Mouse (Mus musculus) brain, embryonic 18.5 days (tissue): ENCODE measurements at regions not wholly inside any gene's neighbourhood (a gene's known extent, or its start where the extent isn't known, plus 50 kb on each side); places are given as distances from the start of the nearest gene placed in this dataset.
A peak's percentile ranks its signal among the peaks of the same experiment; 100 is the strongest.

Experiments used
- DNase-seq: peaks from one replicate; pipeline ENCODE4 v3.0.0-alpha.2; 2012; ENCODE audit warnings: low read depth, low spot score

DNA sequence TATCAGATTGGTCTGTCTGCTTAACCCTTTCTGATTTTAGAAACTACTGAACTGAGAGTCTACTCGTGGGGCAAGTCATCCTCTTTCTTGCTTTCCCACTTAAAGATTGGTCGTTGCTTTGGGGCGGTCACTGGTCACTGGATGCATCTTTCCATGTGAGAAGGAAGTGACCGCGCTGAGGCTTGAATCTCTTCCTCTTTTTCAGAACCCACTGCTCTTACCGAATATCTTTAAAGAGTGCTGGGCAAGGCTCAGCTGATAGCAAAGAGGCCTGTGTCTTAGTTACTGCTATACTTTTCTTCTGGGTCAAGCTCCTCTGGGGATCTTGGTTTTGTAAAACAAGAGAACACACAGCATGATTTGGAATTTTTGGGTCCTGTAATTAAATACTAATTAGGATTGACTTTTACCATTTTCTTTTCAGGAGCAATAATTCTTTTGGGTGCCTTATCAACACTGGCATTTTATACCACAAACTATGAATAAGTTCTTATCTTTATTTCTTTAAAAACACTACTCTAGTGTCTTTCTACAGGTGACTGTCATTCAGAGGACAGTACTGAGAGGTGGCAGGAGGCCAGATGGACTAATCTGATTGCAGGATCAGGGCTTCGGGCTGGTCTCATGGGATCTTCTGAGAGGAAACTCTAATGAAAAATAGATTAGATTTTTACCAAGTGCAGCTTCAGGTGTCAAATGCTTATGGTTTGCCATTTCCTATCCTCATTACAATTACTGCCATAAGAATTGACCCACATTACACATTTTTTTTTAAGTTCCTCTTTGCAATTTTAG is 114.6 kb upstream of the Tom1l1 start:
- DNase-seq, result no peak

GRCm38 (mm10) chr11:90797577-90797976 is 109.4 kb upstream of the Tom1l1 start:
- no peak for DNase-seq

DNA sequence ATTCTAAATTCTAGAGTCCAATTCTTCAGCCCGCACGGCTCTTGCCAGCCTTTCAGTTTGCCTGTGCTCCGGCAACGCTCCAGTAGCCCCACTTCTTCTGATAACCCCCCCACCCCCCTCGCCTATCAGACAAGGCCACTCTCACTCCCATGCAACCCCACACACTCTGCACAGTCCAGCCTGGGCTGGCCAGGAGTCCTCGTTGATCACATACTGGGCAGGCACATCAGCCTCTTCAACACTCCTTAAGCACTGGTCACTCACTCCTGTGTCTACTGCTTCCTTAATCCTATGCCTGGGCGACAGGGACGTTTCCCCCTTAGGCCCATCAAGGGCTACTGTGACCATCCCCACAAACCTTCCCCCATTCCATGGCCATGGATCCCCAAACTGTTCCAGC is 95.4 kb upstream of the Tom1l1 start:
- no peak for DNase-seq

- no peak for DNase-seq
These were observed 94.8 kb upstream of the Tom1l1 start for GRCm38 (mm10) chr11:90782975-90783374.

DNA sequence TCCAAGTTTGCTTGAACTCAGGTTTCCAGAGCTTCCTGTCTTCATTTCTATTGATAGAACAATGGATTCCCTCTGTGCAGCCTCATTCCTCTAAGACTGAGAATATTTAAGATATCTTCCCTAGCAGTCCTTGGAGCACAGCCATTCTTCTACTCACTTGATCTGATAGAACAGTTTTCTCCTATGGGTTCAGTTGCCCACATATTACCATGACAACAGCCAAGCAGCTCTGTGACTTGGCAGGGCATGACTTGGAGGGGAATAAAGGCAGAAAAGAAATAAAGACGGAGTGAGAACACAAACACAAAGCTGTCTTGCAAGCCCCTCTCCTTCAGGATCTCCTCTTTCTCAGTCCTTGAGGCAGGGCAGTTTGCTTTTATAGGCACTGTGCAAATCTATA is 87.6 kb upstream of the Tom1l1 start:
- DNase-seq, result peak; percentile 40

- DNase-seq, result no peak
These were observed 67.8 kb upstream of the Tom1l1 start for GRCm38 (mm10) chr11:90755981-90756380.

DNA sequence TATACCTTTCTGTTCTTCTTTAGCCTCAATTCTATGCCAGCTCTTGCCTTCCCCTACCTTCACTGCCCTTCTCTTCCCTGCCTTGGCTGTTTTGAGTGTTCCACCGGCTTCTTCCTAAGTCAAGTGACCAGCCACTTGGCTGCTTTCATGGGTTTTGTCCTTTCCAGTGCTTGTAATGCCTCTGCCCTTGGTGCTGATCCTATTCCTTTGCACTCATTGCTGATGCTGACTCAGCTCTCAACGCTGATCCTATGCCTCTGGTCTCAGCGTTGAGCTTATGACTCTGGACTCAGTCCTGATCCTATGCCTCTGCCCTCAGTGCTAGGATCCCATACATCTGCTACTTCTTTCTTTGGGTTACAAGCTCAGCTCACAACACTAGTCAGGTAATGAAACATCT is 60.3 kb upstream of the Tom1l1 start:
- no peak for DNase-seq

GRCm38 (mm10) chr11:90741952-90742617 is 53.9 kb upstream of the Tom1l1 start:
- no peak for DNase-seq

- no peak for DNase-seq
These were observed 51.3 kb upstream of the Tom1l1 start for GRCm38 (mm10) chr11:90739501-90739900.

DNA sequence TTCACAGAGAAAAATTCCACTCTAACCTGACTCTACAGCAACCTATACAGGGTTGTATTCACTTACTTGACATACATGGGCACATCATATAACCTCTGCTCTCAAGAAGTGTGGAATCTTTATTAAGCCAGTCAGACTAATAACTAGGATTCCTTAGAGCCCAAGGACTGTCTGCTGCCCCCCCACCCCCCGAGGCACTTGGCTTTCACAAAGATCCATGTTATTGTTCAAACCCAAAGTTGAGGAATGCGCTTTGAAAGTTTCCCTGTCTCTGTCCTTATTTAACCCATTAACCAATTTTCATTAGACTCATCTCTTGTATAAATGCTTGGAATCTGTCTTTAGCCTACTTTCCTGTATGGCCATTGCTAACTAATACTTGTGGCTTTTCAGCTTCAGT is 50.6 kb upstream of the Tom1l1 start:
- no peak for DNase-seq
